Mouse (Mus musculus) kidney, adult 2 months (tissue): ENCODE data around the gene Tnfsf13b. TPM values are rescaled to one million over a fixed set of nuclear protein-coding genes. Genes with fewer than 3 reads are reported as not detected.

ENCODE experiments used
- DNase-seq: peaks from one replicate; pipeline ENCODE4 v3.0.0; 2021
- H3K27ac ChIP-seq: fragments of 200-500 bp; 2 replicates; pipeline ENCODE4 v1.5.1; 2012; ENCODE audit warnings: low read depth, low read length, control low read depth, inconsistent platforms; ENCODE audit not compliant: insufficient read depth
- H3K27me3 ChIP-seq: fragments of 200-500 bp; replicated peaks from 2 replicates; pipeline ENCODE4 v1.6.1; 2012; ENCODE audit warnings: mild to moderate bottlenecking, moderate library complexity, low read length, inconsistent platforms; ENCODE audit not compliant: control insufficient read depth, insufficient read depth
- H3K36me3 ChIP-seq: fragments of 200-500 bp; 2 replicates; pipeline ENCODE4 v1.6.1; 2012; ENCODE audit warnings: mild to moderate bottlenecking, moderate library complexity, low read length, inconsistent platforms; ENCODE audit not compliant: control insufficient read depth, insufficient read depth
- H3K4me1 ChIP-seq: fragments of 200-500 bp; 2 replicates; pipeline ENCODE4 v1.6.1; 2011; ENCODE audit warnings: low read length; ENCODE audit not compliant: control insufficient read depth, insufficient read depth
- H3K4me3 ChIP-seq: fragments of 200-500 bp; 2 replicates; pipeline ENCODE4 v1.5.1; 2011; ENCODE audit warnings: mild to moderate bottlenecking, low read depth, low read length, control low read depth; ENCODE audit not compliant: insufficient read depth
- CTCF ChIP-seq: fragments of 200-500 bp; conservative IDR thresholded peaks from 2 replicates; pipeline ENCODE4 v1.5.1; 2011; ENCODE audit warnings: low read depth, mild to moderate bottlenecking, control low read depth, low read length, moderate library complexity, mixed read lengths; ENCODE audit not compliant: insufficient read depth, insufficient read length
- POLR2A ChIP-seq: fragments of 200-500 bp; IDR thresholded peaks from one replicate; pipeline ENCODE4 v1.6.1; 2011; ENCODE audit warnings: low read depth, low read length, control low read depth
- WGBS: fragments of 180-500 bp; shearing (Covaris S2); methylation state at CpG from one replicate; pipeline ENCODE4 v1.1.7; 2018; 5-methylcytosine and 5-hydroxymethylcytosine counted together
- polyA plus RNA-seq: library from polyadenylated mRNA; depleted of rRNA; stranded (reverse); fragments of >200 nt; gene quantifications from 2 replicates; pipeline ENCODE4 v1.2.3, GENCODE M21; 2012; rRNA removed

Gene Tnfsf13b
- polyA plus RNA-seq, 1 experiment, result 2.4 TPM

GRCm38 (mm10) chr8:10049162-10049561, 42.9 kb downstream of the Tnfsf13b start:
- 71% methylated on average over 8 of the region's 8 CpGs for WGBS
- no peaks in the 10 kb centered on the region for H3K27me3 ChIP-seq
- no peaks in the 10 kb centered on the region for H3K36me3 ChIP-seq
- H3K4me3 ChIP-seq, result no peak overlapping the region
- H3K4me1 ChIP-seq, result no peaks in the 10 kb centered on the region
- no peak overlapping the region for H3K27ac ChIP-seq
- no peak for TF ChIP-seq CTCF
- TF ChIP-seq POLR2A, result no peak
- DNase-seq, result no peak

GRCm38 (mm10) chr8:10051576-10051975, 45.3 kb downstream of the Tnfsf13b start:
- TF ChIP-seq CTCF (no peak), POLR2A (no peak)
- Histone ChIP-seq H3K27ac (no peak overlapping the region), H3K4me3 (no peak overlapping the region), H3K4me1 (no peaks in the 10 kb centered on the region), H3K36me3 (no peaks in the 10 kb centered on the region), H3K27me3 (no peaks in the 10 kb centered on the region)
- no peak for DNase-seq
- 61% methylated on average over 3 of the region's 3 CpGs for WGBS

GRCm38 (mm10) chr8:10053571-10053990, 47.3 kb downstream of the Tnfsf13b start:
- no peak for DNase-seq
- no peak for TF ChIP-seq POLR2A
- 18% methylated on average over 3 of the region's 3 CpGs for WGBS
- no peak overlapping the region for H3K4me3 ChIP-seq
- no peaks in the 10 kb centered on the region for H3K27me3 ChIP-seq
- no peak overlapping the region for H3K27ac ChIP-seq
- no peaks in the 10 kb centered on the region for H3K4me1 ChIP-seq
- no peaks in the 10 kb centered on the region for H3K36me3 ChIP-seq

- Histone ChIP-seq H3K4me3 (no peak overlapping the region), H3K27me3 (no peaks in the 10 kb centered on the region), H3K4me1 (no peaks in the 10 kb centered on the region), H3K36me3 (no peaks in the 10 kb centered on the region), H3K27ac (no peak overlapping the region)
- 43% methylated on average over 1 of the region's 1 CpGs for WGBS
- no peak for DNase-seq
- no peak for TF ChIP-seq POLR2A
- no peak for TF ChIP-seq CTCF
Observed at GRCm38 (mm10) chr8:10061001-10061400, 54.7 kb downstream of the Tnfsf13b start.

GRCm38 (mm10) chr8:10066906-10067305, 60.6 kb downstream of the Tnfsf13b start:
- peak; percentile 6 for DNase-seq
- Histone ChIP-seq H3K4me1 (no peaks in the 10 kb centered on the region), H3K27me3 (no peaks in the 10 kb centered on the region), H3K4me3 (no peak overlapping the region), H3K36me3 (no peaks in the 10 kb centered on the region), H3K27ac (no peak overlapping the region)
- 43% methylated on average over 11 of the region's 11 CpGs for WGBS
- TF ChIP-seq POLR2A (no peak), CTCF (no peak)

GRCm38 (mm10) chr8:10067775-10068174, 61.5 kb downstream of the Tnfsf13b start:
- H3K4me1 ChIP-seq, result no peaks in the 10 kb centered on the region
- no peak overlapping the region for H3K4me3 ChIP-seq
- no peaks in the 10 kb centered on the region for H3K36me3 ChIP-seq
- DNase-seq, result no peak
- no peak overlapping the region for H3K27ac ChIP-seq
- WGBS, result 89% methylated on average over 7 of the region's 7 CpGs
- TF ChIP-seq POLR2A (no peak), CTCF (no peak)
- no peaks in the 10 kb centered on the region for H3K27me3 ChIP-seq

- WGBS, result 95% methylated on average over 2 of the region's 2 CpGs
Observed at GRCm38 (mm10) chr8:10072347-10072746, 66.1 kb downstream of the Tnfsf13b start.

More at GRCm38 (mm10) chr8:10072347-10072746, 66.1 kb downstream of the Tnfsf13b start:
- TF ChIP-seq POLR2A, result no peak
- no peak for TF ChIP-seq CTCF
- Histone ChIP-seq H3K4me1 (no peaks in the 10 kb centered on the region), H3K36me3 (no peaks in the 10 kb centered on the region), H3K4me3 (no peak overlapping the region), H3K27ac (no peak overlapping the region), H3K27me3 (no peaks in the 10 kb centered on the region)
- DNase-seq, result no peak

Other genes starting within 250 kb of the Tnfsf13b start
- gene Fam155a, start 235.3 kb upstream of the Tnfsf13b start, polyA plus RNA-seq, result 0.07 and 0.08 TPM in 2 replicates
- not detected in 2 replicates for gene Gm10217, start 142.2 kb upstream of the Tnfsf13b start, polyA plus RNA-seq
- gene Lig4, start 28.8 kb upstream of the Tnfsf13b start, polyA plus RNA-seq, result 2.0 and 2.2 TPM in 2 replicates
- 5.3 and 6.3 TPM in 2 replicates for gene Abhd13, start 28.8 kb upstream of the Tnfsf13b start, polyA plus RNA-seq
- gene Myo16, start 147.4 kb downstream of the Tnfsf13b start, polyA plus RNA-seq, result 0.01 and 0.08 TPM in 2 replicates